Mouse (Mus musculus): ENCODE results near the gene Gm17078. TPM values are rescaled to one million over a fixed set of nuclear protein-coding genes. Genes with fewer than 3 reads are reported as not detected.
"Not testable (repeated sequence)": the region's sequence is repeated elsewhere in the genome, so short reads cannot be mapped to it uniquely, and the experiment has no call there.

Gm17078 gene
- polyA plus RNA-seq (2016; fragmentation: Nextera tagmentation; extraction: Ambion mirVana), result not detected in 2 replicates

DNA sequence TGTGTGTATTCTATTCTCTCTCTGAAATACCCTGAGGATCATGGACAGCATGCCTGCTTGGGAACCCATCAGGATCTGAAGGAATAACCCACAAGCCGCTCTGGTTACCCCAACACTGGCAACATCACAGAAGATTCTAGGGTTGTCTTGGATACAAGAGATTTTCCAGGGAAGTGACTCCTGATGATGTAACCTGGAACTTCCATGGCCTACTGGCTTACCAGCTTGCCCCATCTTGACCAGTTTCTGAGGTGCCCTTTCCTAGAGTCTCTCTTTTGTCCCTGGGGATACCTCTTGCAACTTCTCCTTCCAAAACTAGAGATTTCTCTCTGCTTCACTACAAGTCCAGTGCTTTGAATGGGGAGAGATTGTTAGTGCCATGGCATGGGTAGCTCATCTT, at the start of gene Gm17078:
Gm17078 (minus strand) TSS at position 101 of the 400 bp plus-strand sequence.
- Histone ChIP-seq H3K4me2 (no peak within 1 kb of the TSS), H3K36me3 (replicated peaks) (no peaks in the 10 kb centered on the region), H3K4me3 (replicated peaks) (no peak within 1 kb of the TSS), H3K9ac (no peak within 1 kb of the TSS), H3K27ac (no peak within 1 kb of the TSS), H3K9me3 (no peaks in the 10 kb centered on the region), H3K4me1 (no peaks in the 10 kb centered on the region), H3K27me3 (no peaks in the 10 kb centered on the region)
- ATAC-seq (ENCODE audit: low FRiP score), result no peak
- WGBS, result 92% methylated on average over 1 of the region's 1 CpGs

- not testable (repeated sequence) for ATAC-seq (ENCODE audit: low FRiP score); H3K4me2 ChIP-seq; H3K9ac ChIP-seq; H3K4me1 ChIP-seq; H3K4me3 ChIP-seq (replicated peaks); H3K27ac ChIP-seq; H3K36me3 ChIP-seq (replicated peaks); H3K9me3 ChIP-seq; H3K27me3 ChIP-seq
- WGBS, result 93% methylated on average over 1 of the region's 1 CpGs
Measured at GRCm38 (mm10) chr14:51635566-51635965, 24.5 kb upstream of the Gm17078 start, which contains the start of gene Gm4181. Gene Gm4181, minus strand, starts transcription at chr14:51635666.

DNA sequence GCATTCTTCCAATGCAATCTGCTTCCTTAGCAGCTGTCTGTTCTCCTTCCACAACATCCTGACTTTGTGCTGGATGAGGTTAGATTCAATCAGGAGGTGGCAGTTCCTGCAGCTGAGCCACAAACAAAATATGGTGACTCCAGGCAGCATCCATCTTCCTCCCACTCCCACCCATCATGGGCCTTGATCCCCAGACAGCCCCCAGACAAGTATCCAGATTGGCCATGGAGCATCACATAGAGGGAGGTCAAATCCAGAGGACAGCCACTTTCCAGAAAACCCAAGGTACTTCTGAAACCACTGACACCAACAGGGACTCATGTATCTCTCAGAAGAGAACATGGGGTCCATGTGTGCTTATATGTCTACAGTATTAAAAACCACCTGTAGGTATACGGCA, 21.3 kb upstream of the Gm17078 start:
- not testable (repeated sequence) for H3K27me3 ChIP-seq; H3K9ac ChIP-seq; H3K36me3 ChIP-seq (replicated peaks); H3K4me2 ChIP-seq; ATAC-seq (ENCODE audit: low FRiP score); H3K4me3 ChIP-seq (replicated peaks); H3K27ac ChIP-seq; H3K4me1 ChIP-seq; H3K9me3 ChIP-seq
- WGBS, result 94% methylated on average over 1 of the region's 1 CpGs

- not testable (repeated sequence) for H3K27ac ChIP-seq; H3K4me1 ChIP-seq; H3K9me3 ChIP-seq; H3K9ac ChIP-seq; ATAC-seq (ENCODE audit: low FRiP score); H3K4me2 ChIP-seq; H3K27me3 ChIP-seq; H3K4me3 ChIP-seq (replicated peaks); H3K36me3 ChIP-seq (replicated peaks)
- 93% methylated on average over 4 of the region's 4 CpGs for WGBS
Measured at GRCm38 (mm10) chr14:51592039-51592438, 19.1 kb downstream of the Gm17078 start, which contains the start of gene Gm17174. Gene Gm17174, minus strand, starts transcription at chr14:51592139.

DNA sequence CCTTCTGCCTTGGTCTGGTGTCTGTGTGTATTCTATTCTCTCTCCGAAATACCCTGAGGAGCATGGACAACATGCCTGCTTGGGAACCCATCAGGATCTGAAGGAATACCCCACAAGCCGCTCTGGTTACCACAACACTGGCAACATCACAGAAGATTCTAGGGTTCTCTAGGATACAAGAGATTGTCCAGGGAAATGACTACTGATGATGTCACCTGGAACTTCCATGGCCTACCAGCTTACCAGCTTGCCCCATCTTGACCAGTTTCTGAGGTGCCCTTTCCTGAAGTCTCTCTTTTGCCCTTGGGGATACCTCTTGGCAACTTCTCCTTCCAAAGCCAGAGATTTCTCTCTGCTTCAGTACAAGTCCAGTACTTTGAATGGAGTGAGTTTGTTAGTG, 37.1 kb downstream of the Gm17078 start, which contains the start of gene Gm17175:
Gm17175 (minus strand) TSS at position 101 of the 400 bp plus-strand sequence.
- not testable (repeated sequence) for H3K4me3 ChIP-seq (replicated peaks); H3K9ac ChIP-seq; H3K27ac ChIP-seq; ATAC-seq (ENCODE audit: low FRiP score); H3K36me3 ChIP-seq (replicated peaks); H3K9me3 ChIP-seq; H3K4me1 ChIP-seq; H3K4me2 ChIP-seq; H3K27me3 ChIP-seq
- 98% methylated on average over 2 of the region's 2 CpGs for WGBS

Other genes with a start within 250 kb of the Gm17078 start
- gene Gm7247, start 249.6 kb downstream of the Gm17078 start, polyA plus RNA-seq (2016; fragmentation: Nextera tagmentation; extraction: Ambion mirVana), result not detected in 2 replicates
- gene Vmn2r88, start 200.5 kb downstream of the Gm17078 start, polyA plus RNA-seq (2016; fragmentation: Nextera tagmentation; extraction: Ambion mirVana), result not detected in 2 replicates
- gene Vmn2r89, start 159.5 kb downstream of the Gm17078 start, polyA plus RNA-seq (2016; fragmentation: Nextera tagmentation; extraction: Ambion mirVana), result not detected in 2 replicates
- not detected in 2 replicates for gene Gm5622, start 58.5 kb downstream of the Gm17078 start, polyA plus RNA-seq (2016; fragmentation: Nextera tagmentation; extraction: Ambion mirVana)
- gene Gm17175, start 37.2 kb downstream of the Gm17078 start, polyA plus RNA-seq (2016; fragmentation: Nextera tagmentation; extraction: Ambion mirVana), result not detected in 2 replicates
- gene Gm17174, start 19.2 kb downstream of the Gm17078 start, polyA plus RNA-seq (2016; fragmentation: Nextera tagmentation; extraction: Ambion mirVana), result not detected in 2 replicates
- not detected in 2 replicates for gene Gm4181, start 24.4 kb upstream of the Gm17078 start, polyA plus RNA-seq (2016; fragmentation: Nextera tagmentation; extraction: Ambion mirVana)
- gene Gm17079, start 84.2 kb upstream of the Gm17078 start, polyA plus RNA-seq (2016; fragmentation: Nextera tagmentation; extraction: Ambion mirVana), result not detected in 2 replicates
- gene Gm5800, start 105.9 kb upstream of the Gm17078 start, polyA plus RNA-seq (2016; fragmentation: Nextera tagmentation; extraction: Ambion mirVana), result not detected in 2 replicates
- gene Ang4, start 162.3 kb upstream of the Gm17078 start, polyA plus RNA-seq (2016; fragmentation: Nextera tagmentation; extraction: Ambion mirVana), result not detected in 2 replicates
- not detected in 2 replicates for gene AY358078, start 188.7 kb upstream of the Gm17078 start, polyA plus RNA-seq (2016; fragmentation: Nextera tagmentation; extraction: Ambion mirVana)
- gene Ear6, start 242.4 kb upstream of the Gm17078 start, polyA plus RNA-seq (2016; fragmentation: Nextera tagmentation; extraction: Ambion mirVana), result not detected in 2 replicates